Mouse (Mus musculus) neural tube, embryonic 12.5 days (tissue): ENCODE results near the gene Dhx58. TPM values are rescaled to one million over a fixed set of nuclear protein-coding genes. Genes with fewer than 3 reads are reported as not detected.

Experiments used
- ATAC-seq: fragments of 200-750 bp; cut with Nextera tagmentation; 2 replicates; pipeline ENCODE4 v1.8.0; 2017; ENCODE audit warnings: low read depth, mild to moderate bottlenecking, moderate TSS enrichment, moderate library complexity; ENCODE audit not compliant: low FRiP score
- H3K27ac ChIP-seq: fragments of 300-500 bp; sonication (generic); 2 replicates; pipeline ENCODE4 v1.5.1; 2016
- H3K27me3 ChIP-seq: fragments of 300-500 bp; sonication (generic); replicated peaks from 2 replicates; pipeline ENCODE4 v1.6.1; 2016; ENCODE audit warnings: mild to moderate bottlenecking
- H3K36me3 ChIP-seq: fragments of 300-500 bp; sonication (generic); 2 replicates; pipeline ENCODE4 v1.6.1; 2016; ENCODE audit warnings: mild to moderate bottlenecking
- H3K4me1 ChIP-seq: fragments of 300-500 bp; sonication (generic); 2 replicates; pipeline ENCODE4 v1.6.1; 2016
- H3K4me2 ChIP-seq: fragments of 300-500 bp; sonication (generic); replicated peaks from 2 replicates; pipeline ENCODE4 v1.6.1; 2016; ENCODE audit warnings: mild to moderate bottlenecking
- H3K4me3 ChIP-seq: fragments of 300-500 bp; sonication (generic); 2 replicates; pipeline ENCODE4 v1.5.1; 2016
- H3K9ac ChIP-seq: fragments of 300-500 bp; sonication (generic); 2 replicates; pipeline ENCODE4 v1.6.1; 2016; ENCODE audit warnings: mild to moderate bottlenecking
- H3K9me3 ChIP-seq: fragments of 300-500 bp; sonication (generic); 2 replicates; pipeline ENCODE4 v1.6.1; 2016; ENCODE audit warnings: mild to moderate bottlenecking
- WGBS: fragments of 180-500 bp; shearing (Covaris S2); methylation state at CpG from one replicate; pipeline ENCODE4 v1.1.7; 2016; 5-methylcytosine and 5-hydroxymethylcytosine counted together
- polyA plus RNA-seq: library from polyadenylated mRNA; unstranded; fragments of >200 nt; fragmentation: Nextera tagmentation; extraction: Ambion mirVana; gene quantifications from 2 replicates; pipeline ENCODE4 v1.2.1, GENCODE M21; 2016

Dhx58 gene
- 2.4 and 2.5 TPM in 2 replicates for polyA plus RNA-seq

DNA sequence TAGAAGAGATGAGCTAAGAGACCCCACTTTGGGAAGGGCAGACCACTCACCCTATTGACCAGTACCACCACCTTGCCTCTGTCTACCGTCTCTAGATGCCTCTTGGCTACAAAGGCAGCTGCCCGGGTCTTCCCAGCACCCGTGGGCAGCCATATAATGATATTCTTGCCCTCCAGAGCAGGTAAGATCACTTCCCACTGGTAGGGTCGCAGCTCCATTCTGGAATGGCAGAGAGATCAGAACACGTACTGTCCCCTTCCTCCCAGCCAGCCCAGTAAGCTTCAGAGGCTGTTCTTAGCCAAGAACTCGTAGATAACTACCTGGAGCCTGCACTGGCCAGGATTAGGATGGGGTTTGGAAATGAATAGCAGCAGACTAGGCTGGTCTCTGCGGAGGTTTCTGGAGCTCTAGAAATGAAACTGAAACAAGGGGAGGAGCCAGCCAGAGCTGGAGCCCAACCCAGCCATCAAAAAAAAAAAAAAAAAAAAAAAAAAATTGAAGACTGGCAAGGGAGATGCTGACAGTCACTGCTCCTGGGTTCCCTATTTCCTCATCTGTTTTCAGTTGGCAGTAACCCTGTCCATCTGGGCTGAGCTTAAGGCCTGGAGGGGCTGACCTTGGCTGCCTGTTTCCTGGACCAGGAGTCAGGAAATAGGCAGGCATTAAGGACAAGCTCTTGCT, at the start of gene Dhx58:
Gene Dhx58 (minus strand): TSS at position 421 of the 681 bp plus-strand sequence.
- H3K36me3 ChIP-seq = peaks cover 47% of the 10 kb centered on the region
- no peak within 1 kb of the TSS for H3K27ac ChIP-seq
- H3K27me3 ChIP-seq = no peaks in the 10 kb centered on the region
- ATAC-seq = no peak
- 68% methylated on average over 7 of the region's 7 CpGs for WGBS
- 0 out of 2 replicates have a peak, but pooled peaks cover 4% of the 10 kb centered on the region for H3K4me1 ChIP-seq
- no peak within 1 kb of the TSS for H3K4me3 ChIP-seq
- H3K9me3 ChIP-seq = no peaks in the 10 kb centered on the region
- H3K4me2 ChIP-seq = no peak within 1 kb of the TSS
- H3K9ac ChIP-seq = 0 out of 2 replicates have a peak within 1 kb of the TSS, but pooled peaks have one; percentile 13

GRCm38 (mm10) chr11:100752294-100752693, 48.2 kb upstream of the Dhx58 start:
- 25% methylated on average over 10 of the region's 10 CpGs for WGBS
- Histone ChIP-seq H3K27me3 (peaks cover 12% of the 10 kb centered on the region), H3K4me1 (peaks cover 5% of the 10 kb centered on the region; the same call in 1 of the 2 replicates), H3K9ac (0 out of 2 replicates have a peak overlapping the region, but pooled peaks have one; percentile 18), H3K4me3 (no peak overlapping the region), H3K9me3 (no peaks in the 10 kb centered on the region), H3K4me2 (no peak overlapping the region), H3K27ac (no peak overlapping the region), H3K36me3 (peaks cover 10% of the 10 kb centered on the region)
- no peak for ATAC-seq

DNA sequence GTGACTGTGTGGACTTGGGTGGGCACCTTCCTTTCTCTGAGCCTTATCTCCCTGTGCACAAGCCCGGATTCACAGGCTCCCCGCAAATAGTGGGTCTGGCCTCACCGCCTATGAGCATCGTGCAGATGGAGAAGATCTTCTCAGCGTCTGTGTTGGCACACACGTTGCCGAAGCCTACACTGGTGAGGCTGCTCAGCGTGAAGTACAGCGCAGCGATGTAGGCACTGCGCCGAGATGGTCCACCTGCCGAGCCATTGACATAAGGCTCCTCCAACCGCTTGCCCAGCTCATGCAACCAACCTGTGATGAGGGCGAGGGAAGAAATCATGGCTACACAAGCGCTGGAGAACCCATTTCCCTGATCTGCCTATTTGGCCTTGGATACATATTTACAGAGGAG, 46.1 kb upstream of the Dhx58 start:
- H3K4me2 ChIP-seq = no peak overlapping the region
- peaks cover 5% of the 10 kb centered on the region; the same call in 1 of the 2 replicates for H3K4me1 ChIP-seq
- H3K36me3 ChIP-seq = 0 out of 2 replicates have a peak, but pooled peaks cover 7% of the 10 kb centered on the region
- H3K9me3 ChIP-seq = no peaks in the 10 kb centered on the region
- no peak for ATAC-seq
- no peak overlapping the region for H3K27ac ChIP-seq
- H3K9ac ChIP-seq = no peak overlapping the region
- WGBS = 88% methylated on average over 16 of the region's 16 CpGs
- H3K4me3 ChIP-seq = no peak overlapping the region
- peaks cover 12% of the 10 kb centered on the region for H3K27me3 ChIP-seq

GRCm38 (mm10) chr11:100749469-100749868, 45.4 kb upstream of the Dhx58 start:
- H3K4me3 ChIP-seq = no peak overlapping the region
- no peak for ATAC-seq
- H3K4me2 ChIP-seq = no peak overlapping the region
- H3K9me3 ChIP-seq = no peaks in the 10 kb centered on the region
- H3K27ac ChIP-seq = no peak overlapping the region
- no peak overlapping the region for H3K9ac ChIP-seq
- WGBS = 52% methylated on average over 25 of the region's 25 CpGs
- 0 out of 2 replicates have a peak, but pooled peaks cover 7% of the 10 kb centered on the region for H3K36me3 ChIP-seq
- H3K27me3 ChIP-seq = peaks cover 12% of the 10 kb centered on the region
- H3K4me1 ChIP-seq = peaks cover 5% of the 10 kb centered on the region; the same call in 1 of the 2 replicates

DNA sequence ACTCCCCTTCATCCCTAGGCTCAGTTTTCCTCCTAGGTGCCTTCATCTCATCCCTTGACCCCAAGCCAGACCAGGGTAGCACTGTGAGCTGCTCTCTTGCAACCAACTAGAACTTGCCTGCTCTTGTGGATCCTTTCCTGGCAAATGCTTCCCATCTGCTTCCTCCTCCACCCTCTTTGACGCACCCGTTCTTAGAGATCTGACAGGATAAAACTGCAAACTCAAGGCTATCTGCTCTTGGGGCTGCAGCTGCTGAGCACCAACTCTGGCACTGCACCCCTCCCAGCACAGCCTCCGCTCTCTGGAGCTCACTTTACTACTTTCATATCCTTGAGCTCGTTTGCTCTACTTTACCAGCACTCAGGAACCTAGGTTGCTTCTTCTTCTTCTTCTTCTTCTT, 44.5 kb upstream of the Dhx58 start:
- 83% methylated on average over 4 of the region's 4 CpGs for WGBS
- ATAC-seq = no peak

DNA sequence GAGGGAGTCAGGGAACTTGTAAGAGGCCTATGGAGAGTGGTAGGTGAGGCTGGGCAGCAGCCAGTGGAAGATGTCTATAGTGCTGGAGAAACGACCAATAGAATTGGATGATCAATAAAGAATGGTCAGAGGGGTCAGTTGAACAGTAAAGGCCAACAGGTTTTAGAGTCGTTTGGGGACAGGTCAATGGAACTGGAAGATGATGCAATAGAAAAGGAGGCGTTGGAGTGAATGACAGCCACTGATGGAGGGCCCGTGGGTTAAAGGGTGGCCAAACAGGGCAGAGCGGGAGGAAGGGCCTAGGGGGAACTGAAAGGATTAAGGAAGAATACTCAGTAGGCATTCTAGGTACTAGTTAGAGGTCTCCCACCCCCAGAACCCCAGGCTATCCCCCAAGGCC, 43.0 kb upstream of the Dhx58 start:
- no peak for ATAC-seq
- Histone ChIP-seq H3K4me3 (no peak overlapping the region), H3K36me3 (0 out of 2 replicates have a peak, but pooled peaks cover 7% of the 10 kb centered on the region), H3K4me2 (no peak overlapping the region), H3K9ac (no peak overlapping the region), H3K4me1 (peaks cover 3% of the 10 kb centered on the region; the same call in 1 of the 2 replicates), H3K9me3 (no peaks in the 10 kb centered on the region), H3K27ac (no peak overlapping the region), H3K27me3 (peaks cover 9% of the 10 kb centered on the region)
- WGBS = 68% methylated on average over 5 of the region's 5 CpGs

More for the DNA sequence above, 44.5 kb upstream of the Dhx58 start:
- peaks cover 9% of the 10 kb centered on the region for H3K27me3 ChIP-seq
- no peak overlapping the region for H3K9ac ChIP-seq
- H3K9me3 ChIP-seq = no peaks in the 10 kb centered on the region
- H3K4me3 ChIP-seq = no peak overlapping the region
- H3K4me1 ChIP-seq = peaks cover 5% of the 10 kb centered on the region; the same call in 1 of the 2 replicates
- H3K27ac ChIP-seq = no peak overlapping the region
- no peak overlapping the region for H3K4me2 ChIP-seq
- 0 out of 2 replicates have a peak, but pooled peaks cover 7% of the 10 kb centered on the region for H3K36me3 ChIP-seq

- H3K4me3 ChIP-seq = no peak overlapping the region
- no peak for ATAC-seq
- no peak overlapping the region for H3K27ac ChIP-seq
- H3K4me2 ChIP-seq = no peak overlapping the region
- no peak overlapping the region for H3K9ac ChIP-seq
- H3K4me1 ChIP-seq = no peaks in the 10 kb centered on the region
- 0 out of 2 replicates have a peak, but pooled peaks cover 7% of the 10 kb centered on the region for H3K36me3 ChIP-seq
- H3K9me3 ChIP-seq = no peaks in the 10 kb centered on the region
- 80% methylated on average over 10 of the region's 10 CpGs for WGBS
- H3K27me3 ChIP-seq = peaks cover 9% of the 10 kb centered on the region
These were observed 42.5 kb upstream of the Dhx58 start for GRCm38 (mm10) chr11:100746546-100746945.

DNA sequence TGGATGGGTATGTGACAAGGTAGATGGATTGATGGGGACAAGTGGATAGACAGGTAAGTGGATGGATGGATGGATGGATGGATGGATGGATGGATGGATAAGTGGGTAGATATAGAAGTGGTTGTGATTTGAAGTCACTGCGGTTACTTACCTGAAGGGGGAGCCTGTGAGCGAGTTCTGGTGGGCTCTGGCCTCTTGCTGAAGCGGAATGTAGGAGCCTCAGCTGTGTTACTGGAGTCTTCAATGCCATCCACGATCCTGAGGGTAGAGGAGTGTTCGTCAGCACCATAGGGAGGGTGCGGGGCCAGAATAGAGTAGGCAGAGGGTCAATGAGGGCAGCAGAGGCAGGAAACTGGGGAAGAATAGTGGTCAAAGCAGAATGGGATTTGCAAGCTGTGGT, 41.0 kb upstream of the Dhx58 start:
- Histone ChIP-seq H3K4me3 (no peak overlapping the region), H3K4me2 (no peak overlapping the region), H3K4me1 (no peaks in the 10 kb centered on the region), H3K9me3 (no peaks in the 10 kb centered on the region), H3K9ac (no peak overlapping the region), H3K27me3 (peaks cover 9% of the 10 kb centered on the region), H3K27ac (no peak overlapping the region), H3K36me3 (0 out of 2 replicates have a peak, but pooled peaks cover 7% of the 10 kb centered on the region)
- 14% methylated on average over 6 of the region's 6 CpGs for WGBS
- no peak for ATAC-seq

DNA sequence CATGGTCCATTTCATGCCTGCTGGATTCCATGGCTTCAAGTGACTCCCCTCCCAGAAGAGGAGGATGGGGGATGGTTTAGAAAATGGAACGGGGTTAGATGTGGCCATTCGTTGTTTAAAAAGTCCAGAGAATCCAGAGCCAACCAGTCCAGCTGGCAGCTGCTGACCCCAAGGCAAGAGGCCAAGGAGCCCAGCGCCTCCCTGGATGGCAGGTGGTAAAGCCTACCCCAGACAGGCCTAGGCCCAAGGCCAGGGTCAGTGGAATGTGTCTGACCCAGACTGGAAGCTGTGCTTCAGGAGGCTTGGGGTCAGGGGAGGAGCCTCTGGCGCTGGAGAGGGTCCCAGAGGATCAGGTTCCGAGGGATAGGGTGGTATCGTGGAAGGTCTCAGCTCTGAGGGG, 37.3 kb upstream of the Dhx58 start:
- H3K36me3 ChIP-seq = no peaks in the 10 kb centered on the region
- no peak overlapping the region for H3K4me3 ChIP-seq
- no peaks in the 10 kb centered on the region for H3K27me3 ChIP-seq
- ATAC-seq = no peak
- 75% methylated on average over 6 of the region's 6 CpGs for WGBS
- H3K9ac ChIP-seq = no peak overlapping the region
- no peaks in the 10 kb centered on the region for H3K9me3 ChIP-seq
- H3K27ac ChIP-seq = no peak overlapping the region
- H3K4me1 ChIP-seq = peaks cover 16% of the 10 kb centered on the region
- no peak overlapping the region for H3K4me2 ChIP-seq

DNA sequence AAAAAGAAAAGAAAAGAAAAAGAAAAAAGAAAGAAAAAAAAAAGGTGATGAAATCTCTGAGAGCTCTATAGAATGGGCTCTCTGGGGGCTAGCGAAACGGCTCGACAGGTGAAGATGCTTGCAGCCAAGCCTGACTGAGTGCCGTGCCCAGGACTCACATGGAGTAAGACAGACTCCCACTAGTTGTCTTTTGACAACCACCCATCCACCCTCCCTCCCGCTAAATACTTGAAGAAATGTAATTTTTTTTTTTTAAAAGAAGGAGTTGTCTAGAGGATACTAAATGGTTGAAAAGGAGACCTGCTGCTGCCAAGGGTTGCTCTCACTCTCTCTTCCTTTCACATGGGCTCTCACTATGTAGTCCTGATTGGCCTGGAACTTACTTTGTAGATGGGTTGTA, 34.7 kb upstream of the Dhx58 start:
- no peaks in the 10 kb centered on the region for H3K9me3 ChIP-seq
- peaks cover 24% of the 10 kb centered on the region for H3K4me1 ChIP-seq
- H3K27me3 ChIP-seq = no peaks in the 10 kb centered on the region
- ATAC-seq = no peak
- H3K4me3 ChIP-seq = peak overlapping the region; percentile 86; the same call in 1 of the 2 replicates
- no peaks in the 10 kb centered on the region for H3K36me3 ChIP-seq
- no peak overlapping the region for H3K27ac ChIP-seq
- 22% methylated on average over 5 of the region's 5 CpGs for WGBS
- peak overlapping the region; percentile 94 for H3K4me2 ChIP-seq
- H3K9ac ChIP-seq = peak overlapping the region; percentile 45; the same call in 1 of the 2 replicates

DNA sequence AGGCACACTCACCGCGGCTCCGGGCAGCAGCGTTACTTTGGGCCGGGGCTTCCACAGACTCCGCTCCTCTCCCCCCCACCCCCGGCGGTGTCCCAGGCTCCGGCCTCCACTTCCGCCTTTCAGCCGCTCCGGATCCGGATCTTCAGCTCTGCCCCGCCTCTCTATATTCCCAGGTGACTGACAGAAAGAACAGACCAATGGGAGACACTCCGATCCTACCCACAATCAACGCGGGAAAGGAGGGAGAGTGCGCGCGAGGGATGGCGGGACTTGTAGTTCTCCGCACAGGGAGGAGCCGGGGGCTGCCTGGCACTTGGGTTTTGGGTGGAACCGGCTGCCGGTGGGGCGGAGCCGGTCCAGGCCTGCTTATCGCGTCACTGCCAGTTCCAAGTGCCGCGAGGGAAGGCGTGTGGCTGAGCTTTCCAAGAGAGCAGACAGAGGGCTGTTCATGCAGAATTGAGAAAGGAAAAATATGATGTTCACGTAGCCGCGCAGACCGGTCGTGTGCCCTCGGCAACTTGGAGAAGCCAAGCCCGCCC, 34.1 kb upstream of the Dhx58 start, which contains the start of gene Rab5c:
Gene Rab5c (minus strand): TSS at position 150 of the 539 bp plus-strand sequence.
- H3K4me1 ChIP-seq = peaks cover 24% of the 10 kb centered on the region
- peak within 1 kb of the TSS; percentile 86 for H3K4me3 ChIP-seq
- peak within 1 kb of the TSS; percentile 94 for H3K4me2 ChIP-seq
- H3K9ac ChIP-seq = peak within 1 kb of the TSS; percentile 90
- ATAC-seq = peak; percentile 98
- under 1% methylated on average over 39 of the region's 39 CpGs for WGBS
- peaks cover 2% of the 10 kb centered on the region; the same call in 1 of the 2 replicates for H3K36me3 ChIP-seq
- H3K27ac ChIP-seq = no peak within 1 kb of the TSS
- no peaks in the 10 kb centered on the region for H3K9me3 ChIP-seq
- no peaks in the 10 kb centered on the region for H3K27me3 ChIP-seq

GRCm38 (mm10) chr11:100737105-100737733, 33.1 kb upstream of the Dhx58 start:
- H3K27ac ChIP-seq = no peak overlapping the region
- peak overlapping the region; percentile 90 for H3K9ac ChIP-seq
- H3K4me1 ChIP-seq = peaks cover 24% of the 10 kb centered on the region
- H3K27me3 ChIP-seq = no peaks in the 10 kb centered on the region
- peaks cover 11% of the 10 kb centered on the region; the same call in 1 of the 2 replicates for H3K36me3 ChIP-seq
- 2% methylated on average over 13 of the region's 13 CpGs for WGBS
- no peaks in the 10 kb centered on the region for H3K9me3 ChIP-seq
- H3K4me2 ChIP-seq = peak overlapping the region; percentile 94
- no peak for ATAC-seq
- H3K4me3 ChIP-seq = peak overlapping the region; percentile 86
